Mouse (Mus musculus): ENCODE results near the gene Atp2b2.

Gene Atp2b2

DNA sequence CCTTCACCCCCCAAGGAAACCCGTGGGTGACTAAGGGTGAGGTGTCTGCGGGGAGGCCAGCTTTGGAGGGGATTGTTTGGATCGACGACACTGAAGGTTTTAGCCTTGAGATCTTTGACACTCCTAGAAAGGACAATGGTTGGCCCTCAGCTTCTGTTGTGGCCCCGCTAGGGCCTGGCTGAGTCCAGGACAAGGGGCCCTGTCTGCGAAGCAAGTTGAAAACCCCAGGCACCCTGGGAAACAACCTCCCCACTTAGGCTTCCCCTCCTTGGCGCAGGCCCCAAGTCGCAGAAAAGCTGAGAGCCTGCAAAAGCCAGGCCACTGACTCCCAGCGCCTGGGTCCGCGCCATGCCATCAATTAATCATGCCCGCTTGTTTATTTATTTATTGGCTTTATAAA is at the start of gene Atp2b2:
TSS of gene Atp2b2 (minus strand) at position 282 of the 400 bp plus-strand sequence.
- in situ Hi-C loops (cut with MboI, MseI) = loop anchor here (10.0 kb wide), 1 partner anchor 778 kb away; no protein-coding TSS in a partner anchor

- in situ Hi-C loops (cut with MboI, MseI) = no loop called here
Observed at GRCm38 (mm10) chr6:114089626-114090025, 47.2 kb upstream of the Atp2b2 start.

DNA sequence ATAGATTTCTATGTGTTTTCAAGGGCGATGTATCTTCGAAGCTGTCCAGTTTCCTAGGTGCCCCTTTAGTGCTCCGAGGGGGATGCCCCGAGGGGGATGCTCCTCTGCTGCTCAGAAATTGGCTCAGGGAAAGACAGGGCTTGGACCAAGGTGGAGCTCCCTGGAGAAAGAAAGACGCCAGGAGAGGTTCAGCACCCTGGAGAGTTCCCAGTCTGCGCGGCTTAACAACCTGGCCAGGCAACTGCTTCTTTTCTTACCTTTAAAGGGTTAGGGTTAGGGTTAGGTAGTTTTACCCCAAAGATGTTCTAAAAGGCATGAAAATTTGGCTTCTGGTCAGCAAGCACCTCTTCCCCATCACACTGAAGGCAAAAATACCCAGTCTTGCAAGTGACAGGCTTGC is 44.7 kb upstream of the Atp2b2 start:
- in situ Hi-C loops (cut with MboI, MseI) = no loop called here

DNA sequence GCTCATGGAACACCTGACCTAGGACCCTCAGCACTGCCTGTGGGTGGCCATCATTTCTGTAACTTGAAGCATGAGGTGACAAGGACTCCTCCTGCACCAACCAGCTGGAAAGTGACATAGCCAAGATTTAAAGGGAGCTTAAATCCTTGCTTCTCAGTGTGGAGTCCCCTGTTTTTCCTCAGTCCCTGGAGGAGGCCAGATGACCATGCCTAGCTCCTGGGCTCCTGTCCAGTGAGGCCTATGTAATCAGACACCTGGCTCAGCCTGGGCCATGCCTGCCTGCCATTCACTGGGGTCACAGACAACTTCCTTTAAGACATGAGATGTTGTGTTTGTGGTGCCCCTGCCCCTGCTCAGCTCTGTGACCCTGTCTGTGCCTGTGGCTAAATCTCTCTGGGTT is 36.1 kb upstream of the Atp2b2 start:
- in situ Hi-C loops (cut with MboI, MseI) = no loop called here

- in situ Hi-C loops (cut with MboI, MseI) = no loop called here
Observed at GRCm38 (mm10) chr6:114076560-114076959, 34.1 kb upstream of the Atp2b2 start.

DNA sequence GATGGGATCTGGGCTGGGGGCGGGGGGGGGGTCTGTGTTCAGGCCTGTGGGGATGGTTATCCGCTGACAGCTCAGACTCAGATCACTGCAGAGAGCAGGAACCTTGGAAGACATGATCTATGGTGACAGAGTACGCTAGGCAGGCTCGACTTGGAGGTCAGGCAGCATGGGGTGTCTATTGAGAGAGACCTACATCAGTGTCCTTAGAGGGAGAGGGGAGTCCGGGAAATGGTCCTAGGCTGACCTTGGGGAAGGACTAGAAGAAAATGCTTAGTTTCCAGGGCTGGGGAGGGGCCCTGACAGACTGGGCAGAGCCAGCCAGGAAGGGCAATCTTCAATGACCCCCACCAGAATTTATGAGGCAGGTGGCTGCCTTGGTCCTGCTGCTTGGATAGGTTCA is 33.6 kb upstream of the Atp2b2 start:
- in situ Hi-C loops (cut with MboI, MseI) = no loop called here

GRCm38 (mm10) chr6:114074929-114075328 is 32.5 kb upstream of the Atp2b2 start:
- in situ Hi-C loops (cut with MboI, MseI) = loop anchor here (5.0 kb wide), 1 partner anchor 313 kb away; no protein-coding TSS in a partner anchor

- in situ Hi-C loops (cut with MboI, MseI) = loop anchor here (5.0 kb wide), 1 partner anchor 312 kb away; no protein-coding TSS in a partner anchor
Observed at GRCm38 (mm10) chr6:114074256-114074655, 31.8 kb upstream of the Atp2b2 start.

- in situ Hi-C loops (cut with MboI, MseI) = loop anchor here (5.0 kb wide), 1 partner anchor 309 kb away; no protein-coding TSS in a partner anchor
Observed at GRCm38 (mm10) chr6:114071564-114071963, 29.2 kb upstream of the Atp2b2 start.

DNA sequence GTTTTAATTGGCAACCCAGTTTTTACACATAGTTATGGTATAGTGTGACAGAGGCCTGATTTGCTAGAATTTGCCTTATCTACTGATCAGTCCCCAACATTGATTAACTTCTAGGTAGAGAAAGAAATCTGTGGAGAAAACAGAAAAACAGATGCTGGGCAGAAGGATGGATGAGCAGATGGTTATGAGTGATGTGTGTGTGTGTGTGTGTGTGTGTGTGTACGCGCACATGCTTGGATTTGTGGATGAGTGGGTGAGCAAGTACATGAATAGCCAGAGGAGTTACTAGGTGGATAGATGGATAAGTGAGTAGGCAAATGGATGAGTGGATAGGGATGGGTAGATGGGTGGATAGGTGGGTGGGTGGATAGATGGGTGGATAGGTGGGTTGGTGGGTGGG is 20.7 kb upstream of the Atp2b2 start:
- in situ Hi-C loops (cut with MboI, MseI) = no loop called here

DNA sequence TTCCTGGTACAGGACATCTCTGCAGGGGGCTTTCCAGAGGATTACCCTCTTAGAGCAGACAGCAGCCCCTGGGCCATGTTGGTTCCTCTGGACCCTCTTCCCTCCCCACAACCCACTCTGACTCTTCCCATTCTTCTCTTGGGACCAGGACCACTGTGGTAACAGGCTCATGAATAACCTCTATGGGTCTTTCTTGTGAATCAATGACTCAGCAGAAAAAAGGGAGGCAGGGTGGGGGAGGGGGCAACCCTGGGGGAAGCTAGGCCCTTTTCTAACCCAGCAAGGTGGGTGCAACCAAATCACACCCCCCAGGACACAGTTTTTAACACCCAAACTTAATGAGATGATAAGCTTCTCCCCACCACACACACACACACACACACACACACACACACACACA is 20.3 kb upstream of the Atp2b2 start:
- in situ Hi-C loops (cut with MboI, MseI) = no loop called here

DNA sequence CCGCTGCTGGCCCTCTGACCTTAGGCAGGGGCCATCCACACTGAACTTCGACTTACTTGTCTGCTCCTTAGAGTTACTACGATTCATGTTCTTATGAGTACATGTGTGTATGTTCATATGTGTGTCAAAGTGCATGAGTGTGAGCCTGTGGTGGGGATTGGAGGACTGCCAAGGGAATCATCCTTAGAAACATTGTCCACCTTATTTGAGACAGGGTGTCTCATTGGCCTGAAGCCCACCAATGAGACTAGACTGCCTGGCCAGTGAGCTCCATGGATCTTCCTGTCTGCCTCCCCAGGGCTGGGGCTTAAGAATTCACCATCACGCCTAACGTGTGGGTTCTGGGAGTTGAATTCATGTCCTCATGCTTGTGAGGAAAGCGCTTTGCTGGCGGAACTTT is 16.8 kb upstream of the Atp2b2 start:
- in situ Hi-C loops (cut with MboI, MseI) = no loop called here

GRCm38 (mm10) chr6:114058030-114058808 is 15.8 kb upstream of the Atp2b2 start:
- in situ Hi-C loops (cut with MboI, MseI) = no loop called here

GRCm38 (mm10) chr6:114055311-114055710 is 12.9 kb upstream of the Atp2b2 start:
- in situ Hi-C loops (cut with MboI, MseI) = no loop called here

DNA sequence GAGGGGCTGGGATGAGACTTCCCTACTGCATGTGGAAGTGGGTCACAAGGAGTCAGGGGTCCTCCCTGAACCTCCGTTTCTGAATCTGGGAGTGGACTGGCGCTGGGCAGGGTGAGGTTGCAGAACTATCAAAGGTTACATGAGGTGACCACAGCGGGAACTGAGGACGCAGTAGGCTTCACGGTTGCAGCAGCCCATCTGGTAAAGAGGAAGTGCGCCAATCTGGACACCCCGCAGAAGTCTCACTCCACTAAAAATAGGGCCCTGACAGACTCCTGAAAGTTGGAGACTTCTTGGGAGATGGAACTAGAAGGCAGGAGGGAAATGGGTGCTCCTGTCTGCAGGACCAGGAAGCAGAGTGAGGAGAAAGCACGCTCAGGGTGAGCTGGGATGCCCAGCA is 2.5 kb upstream of the Atp2b2 start:
- in situ Hi-C loops (cut with MboI, MseI) = loop anchor here (10.0 kb wide), 1 partner anchor 780 kb away; no protein-coding TSS in a partner anchor

GRCm38 (mm10) chr6:114042836-114043235 is 423 bp upstream of the Atp2b2 start:
- in situ Hi-C loops (cut with MboI, MseI) = loop anchor here (10.0 kb wide), 1 partner anchor 778 kb away; no protein-coding TSS in a partner anchor

- in situ Hi-C loops (cut with MboI, MseI) = loop anchor here (10.0 kb wide), 1 partner anchor 777 kb away; no protein-coding TSS in a partner anchor
Observed at GRCm38 (mm10) chr6:114041911-114042284, 515 bp downstream of the Atp2b2 start.

DNA sequence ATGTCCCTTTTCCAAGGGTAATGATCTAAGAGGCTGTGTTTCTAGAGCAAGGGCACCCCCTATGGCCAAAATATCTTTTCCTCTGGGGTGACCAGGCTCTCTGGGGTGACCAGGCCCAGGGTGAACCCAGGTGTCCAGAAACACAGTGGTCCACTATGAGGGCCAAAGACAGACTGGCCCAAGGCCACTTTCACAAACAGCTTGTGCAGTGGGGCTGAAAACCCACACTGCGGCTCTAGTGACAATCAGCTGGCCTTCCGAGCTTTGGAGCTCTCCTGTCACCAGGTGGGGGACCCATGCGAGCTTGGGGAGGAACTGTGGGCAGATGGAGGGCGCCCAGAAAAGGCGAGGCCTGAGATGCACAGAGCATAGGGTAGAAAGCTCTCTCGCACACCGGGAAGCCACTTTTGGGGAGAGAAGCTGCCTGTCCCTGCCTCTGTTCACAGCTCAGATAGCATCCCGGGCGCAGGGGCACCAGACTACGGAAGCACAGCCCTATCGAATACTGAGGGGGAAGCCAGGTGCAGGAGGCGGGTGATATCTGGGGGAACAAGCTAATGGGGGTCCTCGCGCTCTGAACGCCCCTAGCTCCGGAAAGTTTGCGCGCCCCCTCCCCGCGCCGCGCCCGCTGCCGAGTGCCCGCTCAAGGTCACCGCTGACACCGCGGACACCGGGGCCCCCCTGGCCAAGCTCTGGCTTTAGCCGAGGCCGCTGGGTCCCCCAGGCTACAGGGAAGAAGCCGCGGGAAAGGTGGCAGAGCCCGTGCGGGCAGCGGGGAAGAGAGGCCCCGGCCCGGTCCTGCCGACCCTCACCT is 1.1 kb downstream of the Atp2b2 start:
- in situ Hi-C loops (cut with MboI, MseI) = loop anchor here (10.0 kb wide), 1 partner anchor 777 kb away; no protein-coding TSS in a partner anchor

- in situ Hi-C loops (cut with MboI, MseI) = no loop called here
Observed at GRCm38 (mm10) chr6:114035704-114036103, 6.7 kb downstream of the Atp2b2 start.

- in situ Hi-C loops (cut with MboI, MseI) = no loop called here
Observed at GRCm38 (mm10) chr6:114032822-114033221, 9.6 kb downstream of the Atp2b2 start.

DNA sequence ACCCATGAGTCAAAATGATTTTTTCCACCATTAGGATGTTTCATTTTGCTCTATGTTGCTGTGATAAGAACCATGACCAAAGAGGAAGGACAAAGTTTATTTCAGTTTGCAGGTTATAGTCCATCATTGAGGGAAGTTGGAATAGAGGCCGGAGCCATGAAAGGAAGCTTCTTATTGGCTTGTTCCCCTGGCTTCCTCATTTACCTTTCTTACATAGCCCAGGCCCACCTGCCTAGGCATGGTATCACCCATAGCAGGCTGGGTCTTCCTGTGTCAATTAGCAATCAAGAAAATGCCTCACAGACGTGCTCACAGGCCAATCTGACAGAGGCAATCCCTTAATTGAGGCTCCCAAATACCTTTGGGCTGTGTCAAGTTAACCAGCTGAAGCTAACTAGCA is 18.6 kb downstream of the Atp2b2 start:
- in situ Hi-C loops (cut with MboI, MseI) = no loop called here

DNA sequence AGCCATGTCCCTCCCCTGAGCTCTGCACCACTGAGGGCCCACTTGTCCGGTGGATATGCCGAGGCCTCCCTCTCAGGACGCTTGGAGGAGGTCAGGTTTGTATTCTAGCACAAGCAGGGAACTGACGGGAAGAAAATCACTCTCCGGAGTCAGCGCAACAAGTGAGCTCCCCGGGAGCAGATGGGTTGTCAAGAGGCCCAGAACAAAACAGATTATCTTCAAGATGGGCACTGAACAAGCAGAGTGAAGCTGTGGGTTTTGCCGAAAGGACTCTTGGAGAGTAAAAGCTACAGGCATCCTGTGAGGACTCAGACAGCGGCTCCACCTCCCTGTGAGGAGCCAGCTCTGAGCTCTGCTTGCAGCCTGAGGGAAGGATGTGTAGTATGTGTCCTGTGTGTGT is 20.3 kb downstream of the Atp2b2 start:
- in situ Hi-C loops (cut with MboI, MseI) = no loop called here

Data from regulatory T cell (primary cell).